Mouse (Mus musculus) mouse trophoblast stem cell (cell line): ENCODE results near the gene Klhl20.
"Not testable (repeated sequence)": the region's sequence is repeated elsewhere in the genome, so short reads cannot be mapped to it uniquely, and the experiment has no call there.

Experiments
- in situ Hi-C, 2 experiments: fragments of 300-500 bp; cut with MseI, MboI; formaldehyde crosslinking; loops; 2 replicates in 1 of 2; 3 replicates in 1 of 2; pipeline ENCODE4 v1.15.1; 2025

Klhl20 gene

GRCm38 (mm10) chr1:161130726-161131664, at the start of gene Klhl20:
TSS of gene Klhl20 (minus strand) at chr1:161131511.
- in situ Hi-C loops: no loop called here

DNA sequence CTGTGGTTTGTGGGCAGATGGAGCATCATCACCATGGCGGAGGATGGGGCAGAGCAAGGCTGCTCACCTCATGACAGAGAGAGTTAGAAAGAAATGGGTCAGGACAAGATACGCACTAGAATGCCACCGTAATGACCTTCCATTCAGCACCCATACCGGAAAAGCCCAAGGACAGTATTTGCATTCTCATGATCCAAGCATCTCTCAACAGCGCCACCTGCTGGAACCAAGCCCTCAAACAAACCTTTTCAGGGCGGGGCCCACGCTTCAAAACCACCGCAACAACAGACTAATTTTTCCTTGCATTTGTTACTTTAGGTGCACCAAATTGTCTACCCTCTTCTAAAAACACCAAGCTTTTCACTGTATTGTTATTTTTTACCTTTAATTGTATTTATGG, 49.4 kb upstream of the Klhl20 start:
- in situ Hi-C loops: no loop called here

DNA sequence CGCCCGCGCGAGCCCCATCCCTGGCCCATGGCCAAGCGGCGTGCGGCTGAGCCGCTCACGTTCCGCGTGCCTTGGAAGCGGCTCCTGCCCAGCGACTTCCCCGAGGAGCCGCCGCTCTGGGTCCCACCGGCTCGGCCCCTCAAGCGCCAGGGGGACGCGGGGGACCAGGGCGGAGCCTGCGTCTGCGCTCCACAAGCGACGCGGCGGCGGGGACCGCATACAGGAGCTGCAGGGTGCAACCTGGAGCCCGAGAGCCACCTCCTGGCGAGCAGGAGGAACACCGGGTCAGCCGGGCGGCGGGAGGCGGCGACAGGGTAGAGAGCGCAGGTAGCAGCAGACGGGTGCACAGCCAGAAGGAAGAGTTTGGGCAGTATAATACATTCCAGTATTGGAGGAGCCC, 39.3 kb upstream of the Klhl20 start:
- in situ Hi-C loops: no loop called here

DNA sequence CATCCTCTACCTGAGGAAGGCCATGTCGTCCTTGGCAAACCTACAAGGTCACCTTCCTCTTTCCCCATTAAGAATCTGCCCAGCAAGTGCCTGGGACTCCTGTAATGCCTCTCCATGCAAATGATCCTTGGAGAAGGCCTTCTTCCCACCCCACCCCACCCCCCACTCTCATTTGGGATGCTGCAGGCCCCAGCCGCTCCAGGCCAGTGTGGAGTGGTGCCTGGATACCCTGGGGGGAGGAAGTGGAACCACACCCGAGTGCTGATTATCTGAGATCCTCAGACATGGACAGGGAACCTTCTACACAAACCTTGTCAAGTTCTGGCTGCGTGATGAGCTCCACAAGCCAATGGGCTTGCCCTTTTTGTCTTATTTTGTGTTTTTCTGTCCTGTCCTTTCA, 29.0 kb upstream of the Klhl20 start:
- in situ Hi-C loops: no loop called here

DNA sequence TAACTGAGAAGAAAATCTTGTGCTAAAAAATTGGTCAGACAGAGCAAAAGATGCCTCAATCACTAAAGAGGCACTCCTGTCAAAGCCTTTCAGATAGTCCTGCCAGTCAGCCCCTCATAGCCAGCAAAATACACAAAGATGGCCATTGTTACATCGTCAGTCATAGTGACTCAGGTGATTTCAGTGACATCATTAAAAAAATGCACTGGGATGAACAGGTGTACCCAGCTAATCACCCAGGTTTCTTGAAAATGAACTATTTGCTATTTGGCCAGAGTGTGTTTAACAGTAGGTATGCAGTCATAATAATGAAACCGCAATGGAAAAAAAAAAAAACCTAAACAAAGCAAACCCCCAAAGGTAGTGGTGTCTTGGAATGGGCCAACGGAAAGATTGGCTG, 27.9 kb upstream of the Klhl20 start, which contains the start of gene Tex50:
TSS of gene Tex50 (minus strand) at position 101 of the 400 bp plus-strand sequence.
- in situ Hi-C loops: no loop called here

- in situ Hi-C loops: no loop called here
Observed at GRCm38 (mm10) chr1:161156546-161156945, 25.2 kb upstream of the Klhl20 start.

DNA sequence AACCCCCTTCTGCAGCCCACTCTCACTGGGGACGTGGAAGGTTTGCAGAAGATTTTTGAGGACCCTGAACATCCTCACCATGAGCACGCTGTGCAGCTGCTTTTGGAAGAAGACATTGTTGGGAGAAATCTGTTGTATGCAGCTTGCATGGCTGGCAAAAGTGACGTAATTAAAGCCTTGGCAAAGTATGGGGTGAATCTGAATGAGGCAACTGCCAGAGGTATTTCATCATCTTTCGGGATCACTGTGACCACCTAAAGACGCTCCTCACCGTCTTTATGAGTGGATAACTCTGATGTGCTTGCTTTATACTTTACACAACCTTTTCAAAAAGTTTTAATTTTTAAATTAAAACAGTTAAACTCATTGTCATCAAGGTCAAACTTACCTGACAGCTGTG, 19.8 kb upstream of the Klhl20 start:
- in situ Hi-C loops: no loop called here

GRCm38 (mm10) chr1:161147888-161148287, 16.6 kb upstream of the Klhl20 start:
- in situ Hi-C loops: no loop called here

DNA sequence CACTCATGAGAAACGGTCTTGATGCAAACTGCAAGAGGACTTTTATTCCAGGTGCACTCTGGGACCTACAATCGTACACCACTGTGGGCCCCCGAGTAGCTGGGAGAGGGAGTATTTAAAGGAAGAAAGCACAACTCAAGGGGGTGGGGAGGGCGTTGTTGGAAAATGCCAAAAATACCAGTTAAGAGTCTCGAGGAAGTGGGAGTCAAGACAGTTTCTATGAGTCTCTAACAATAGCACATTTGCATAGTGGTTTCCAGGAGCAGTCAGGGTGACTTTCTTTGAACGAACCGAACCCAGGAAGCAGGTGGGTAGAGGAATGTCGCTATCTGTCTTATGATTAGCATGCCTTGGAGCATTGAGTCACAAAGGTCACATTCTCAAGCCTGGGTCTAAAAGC, 14.3 kb upstream of the Klhl20 start:
- in situ Hi-C loops: not testable (repeated sequence)

- in situ Hi-C loops: no loop called here
Observed at GRCm38 (mm10) chr1:161143216-161143615, 11.9 kb upstream of the Klhl20 start.

GRCm38 (mm10) chr1:161142531-161143159, 11.3 kb upstream of the Klhl20 start, which contains the start of gene Ankrd45:
TSS of gene Ankrd45 (plus strand) at chr1:161142691.
- in situ Hi-C loops: no loop called here

- in situ Hi-C loops: no loop called here
Observed at GRCm38 (mm10) chr1:161140026-161140762, 8.9 kb upstream of the Klhl20 start.

GRCm38 (mm10) chr1:161139496-161139895, 8.2 kb upstream of the Klhl20 start:
- in situ Hi-C loops: no loop called here

DNA sequence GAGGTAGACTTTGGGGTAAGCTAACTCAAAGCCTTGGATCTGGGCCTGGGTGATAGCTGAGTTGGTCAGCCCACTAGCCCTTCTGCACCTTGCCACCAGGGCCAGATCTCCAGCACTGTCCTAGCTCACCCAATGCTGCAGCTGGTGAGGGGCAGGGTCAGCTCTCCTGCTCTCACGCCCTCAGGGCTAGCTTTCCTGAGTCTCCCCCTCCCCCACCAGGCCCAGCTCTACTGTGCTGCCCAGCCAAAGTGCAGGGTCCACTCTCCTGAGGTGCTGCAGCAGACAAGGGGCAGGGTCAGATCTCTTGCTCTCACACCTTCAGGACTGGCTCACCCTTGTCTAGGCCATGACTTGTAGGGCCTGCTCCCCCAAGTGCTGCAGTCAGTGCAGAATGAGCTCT, 4.8 kb downstream of the Klhl20 start:
- in situ Hi-C loops: no loop called here

- in situ Hi-C loops: no loop called here
Observed at GRCm38 (mm10) chr1:161122661-161123418, 8.5 kb downstream of the Klhl20 start.

- in situ Hi-C loops: no loop called here
Observed at GRCm38 (mm10) chr1:161114591-161114990, 16.7 kb downstream of the Klhl20 start.

- in situ Hi-C loops: no loop called here
Observed at GRCm38 (mm10) chr1:161109216-161109615, 22.1 kb downstream of the Klhl20 start.

DNA sequence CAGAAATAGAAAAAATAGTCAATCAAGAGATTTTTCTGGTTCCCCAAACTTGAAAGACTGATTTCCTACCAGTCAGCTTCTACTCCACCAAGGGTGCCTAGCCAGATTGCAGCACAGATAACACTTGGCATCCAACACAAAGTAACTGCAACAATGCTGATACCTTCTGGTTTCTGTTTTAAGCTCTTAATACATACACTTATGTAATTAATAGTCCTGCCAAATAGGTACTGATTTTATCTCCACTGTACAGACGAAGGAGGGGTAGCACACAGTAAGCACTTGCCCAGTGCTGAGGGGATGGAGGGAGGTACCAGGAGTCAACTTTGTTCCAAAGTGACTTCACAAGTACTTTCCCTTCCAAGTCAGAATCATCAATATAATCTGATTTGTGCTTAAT, 27.5 kb downstream of the Klhl20 start:
- in situ Hi-C loops: no loop called here

- in situ Hi-C loops: no loop called here
Observed at GRCm38 (mm10) chr1:161099721-161100405, 31.4 kb downstream of the Klhl20 start.

GRCm38 (mm10) chr1:161077243-161077642, 54.1 kb downstream of the Klhl20 start:
- in situ Hi-C loops: no loop called here

- in situ Hi-C loops: no loop called here
Observed at GRCm38 (mm10) chr1:161076238-161076637, 55.1 kb downstream of the Klhl20 start.
